Comparison of ENCODE assay signal across 8 mouse cellular contexts in the genomic region with DNA sequence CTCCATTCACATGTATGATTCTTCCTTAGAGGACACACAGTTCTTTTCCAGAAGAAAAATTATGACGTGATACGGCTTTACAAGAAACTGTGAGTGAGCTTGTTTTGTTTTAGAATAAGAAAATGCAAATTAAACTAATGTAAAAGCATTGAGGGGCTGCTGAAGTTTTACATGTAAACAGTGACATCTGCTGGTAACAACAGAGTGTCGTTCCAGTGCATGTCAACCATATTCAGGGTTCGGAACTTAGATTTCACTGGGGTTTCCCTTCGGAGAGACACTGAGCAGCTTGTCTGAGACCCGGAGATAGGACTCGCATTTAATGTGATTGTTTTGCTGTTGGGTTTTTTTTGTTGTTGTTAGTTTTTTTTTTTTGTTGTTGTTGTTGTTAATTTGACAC.
DNase-seq lines count a peak whose midpoint lies in the region; ATAC-seq lines count a peak whose summit lies in the region.

No protein-coding gene starts in this region.

- H3K27ac ChIP-seq in kidney, embryonic 15.5 days, result no peak overlapping the region

- peak; percentile 4 for DNase-seq in kidney, postnatal 10 days
- DNase-seq in adipocyte (ENCODE audit: low spot score), result peak; percentile 38
- DNase-seq in embryo, embryonic 11 days, result peak; percentile 31
- peak; percentile 43 to 69 for DNase-seq in left cerebral cortex, postnatal 25 days (ENCODE audit: low spot score in 2 of 2)
- no peak for DNase-seq in urinary bladder, postnatal 14 days (ENCODE audit: low spot score)
- DNase-seq in urinary bladder, adult 2 months (ENCODE audit: low spot score), result no peak
- DNase-seq in heart, adult 8-10 months (ENCODE audit: low spot score), result no peak

- intact Hi-C loops in left cerebral cortex, postnatal 25 days (cut with DNase I), result loop anchor here (5.0 kb wide), 1 partner anchor 1573 kb away; no protein-coding TSS in a partner anchor

- WGBS in kidney, embryonic 15.5 days, result 60% methylated on average over 7 of the region's 7 CpGs

- no peaks in the 10 kb centered on the region for H3K36me3 ChIP-seq in kidney, embryonic 15.5 days

- H3K4me1 ChIP-seq in kidney, embryonic 15.5 days, result no peaks in the 10 kb centered on the region

- no peak overlapping the region for H3K9ac ChIP-seq in kidney, embryonic 15.5 days

- no peaks in the 10 kb centered on the region for H3K9me3 ChIP-seq in kidney, embryonic 15.5 days (replicated peaks)

- no peak for ATAC-seq in kidney, embryonic 15.5 days (replicated peaks; ENCODE audit: low FRiP score)

- H3K27me3 ChIP-seq in kidney, embryonic 15.5 days, result no peaks in the 10 kb centered on the region

- no peak overlapping the region for H3K4me2 ChIP-seq in kidney, embryonic 15.5 days

- H3K4me3 ChIP-seq in kidney, embryonic 15.5 days (replicated peaks), result no peak overlapping the region

Comparison
In these comparisons a context has a peak if more than half of its experiments do, and no peak if none do; other contexts are left out.
1. DNase-seq: peak in kidney, postnatal 10 days (single experiment), adipocyte (single experiment), embryo, embryonic 11 days (single experiment) and left cerebral cortex, postnatal 25 days (2 of 2); none in urinary bladder, postnatal 14 days (single experiment), urinary bladder, adult 2 months (single experiment) and heart, adult 8-10 months (single experiment).